Mouse (Mus musculus) left cerebral cortex, adult 6 months (tissue): ENCODE measurements around the gene Olfr671. TPM values are rescaled to one million over a fixed set of nuclear protein-coding genes. Genes with fewer than 3 reads are reported as not detected.

ENCODE experiments used
- long read RNA-seq, 2 experiments: library from polyadenylated mRNA; unstranded; transcript quantifications; one replicate each; pipeline ENCODE4 v2.0.0; 2019 to 2020
- polyA plus RNA-seq: library from polyadenylated mRNA; unstranded; fragments of <200 nt; fragmentation: Nextera tagmentation; gene quantifications from 2 replicates; pipeline ENCODE4 v1.2.3, GENCODE M21; 2021

Gene Olfr671
- not detected in 2 replicates for polyA plus RNA-seq
- long read RNA-seq, experiment 1 = 0 reads
- long read RNA-seq, experiment 2 = 0 reads

GRCm38 (mm10) chr7:104979026-104979425, at the start of gene Olfr671:
TSS of gene Olfr671 (minus strand) at chr7:104979126.

GRCm38 (mm10) chr7:105028360-105028759, 49.4 kb upstream of the Olfr671 start, which contains the start of gene Olfr675:
TSS of gene Olfr675 (minus strand) at chr7:105028460.

GRCm38 (mm10) chr7:105001929-105002328, 23.0 kb upstream of the Olfr671 start, which contains the start of gene Olfr672:
TSS of gene Olfr672 (minus strand) at chr7:105002029.

GRCm38 (mm10) chr7:104962520-104962919, 16.4 kb downstream of the Olfr671 start, which contains the start of gene Olfr670:
TSS of gene Olfr670 (minus strand) at chr7:104962620.

GRCm38 (mm10) chr7:104933940-104934339, 45.0 kb downstream of the Olfr671 start, which contains the start of gene Olfr669:
TSS of gene Olfr669 (plus strand) at chr7:104934240.

GRCm38 (mm10) chr7:104927957-104928356, 51.0 kb downstream of the Olfr671 start, which contains the start of gene Olfr668:
TSS of gene Olfr668 (minus strand) at chr7:104928057.

Other genes with a start within 250 kb of the Olfr671 start
- gene Usp17le, start 201.7 kb downstream of the Olfr671 start, polyA plus RNA-seq = not detected in 2 replicates
- not detected in 2 replicates for gene Usp17lb, start 136.5 kb downstream of the Olfr671 start, polyA plus RNA-seq
- gene Usp17la, start 122.1 kb downstream of the Olfr671 start, polyA plus RNA-seq = not detected in 2 replicates
- gene Olfr665, start 101.1 kb downstream of the Olfr671 start, polyA plus RNA-seq = not detected in 2 replicates
- not detected in 2 replicates for gene Olfr666, start 83.2 kb downstream of the Olfr671 start, polyA plus RNA-seq
- not detected in 2 replicates for gene Olfr667, start 57.6 kb downstream of the Olfr671 start, polyA plus RNA-seq
- not detected in 2 replicates for gene Olfr668, start 51.1 kb downstream of the Olfr671 start, polyA plus RNA-seq
- not detected in 2 replicates for gene Olfr669, start 44.9 kb downstream of the Olfr671 start, polyA plus RNA-seq
- gene Olfr670, start 16.5 kb downstream of the Olfr671 start, polyA plus RNA-seq = not detected in 2 replicates
- gene Olfr672, start 22.9 kb upstream of the Olfr671 start, polyA plus RNA-seq = not detected in 2 replicates
- not detected in 2 replicates for gene Olfr675, start 49.3 kb upstream of the Olfr671 start, polyA plus RNA-seq
- not detected in 2 replicates for gene Olfr676, start 53.6 kb upstream of the Olfr671 start, polyA plus RNA-seq
- gene Olfr677, start 72.2 kb upstream of the Olfr671 start, polyA plus RNA-seq = not detected in 2 replicates
- not detected in 2 replicates for gene Olfr678, start 85.3 kb upstream of the Olfr671 start, polyA plus RNA-seq
- not detected in 2 replicates for gene Olfr679, start 102.1 kb upstream of the Olfr671 start, polyA plus RNA-seq
- not detected in 2 replicates for gene Olfr680-ps1, start 113.7 kb upstream of the Olfr671 start, polyA plus RNA-seq
- not detected in 2 replicates for gene Olfr681, start 137.7 kb upstream of the Olfr671 start, polyA plus RNA-seq
- gene Olfr683, start 167.9 kb upstream of the Olfr671 start, polyA plus RNA-seq = not detected in 2 replicates
- not detected in 2 replicates for gene Olfr684, start 184.5 kb upstream of the Olfr671 start, polyA plus RNA-seq
- gene Olfr685, start 206.9 kb upstream of the Olfr671 start, polyA plus RNA-seq = not detected in 2 replicates
- gene Olfr686, start 228.4 kb upstream of the Olfr671 start, polyA plus RNA-seq = not detected in 2 replicates